Mouse (Mus musculus) mesoderm, embryonic 11.5 days (tissue): Measurements from ENCODE around the gene Sult1a1.

ENCODE experiments used
- DNase-seq: peaks from one replicate; pipeline ENCODE4 v3.0.0-alpha.2; 2012; ENCODE audit warnings: low read depth, low spot score

Gene Sult1a1

GRCm38 (mm10) chr7:126663646-126664045 lies 12.6 kb downstream of the Sult1a1 start:
- DNase-seq: no peak

- DNase-seq: no peak
Observed at GRCm38 (mm10) chr7:126659771-126660170, 16.5 kb downstream of the Sult1a1 start.

- DNase-seq: no peak
Observed at GRCm38 (mm10) chr7:126657522-126657921, 18.7 kb downstream of the Sult1a1 start.

GRCm38 (mm10) chr7:126655695-126656094 lies 20.5 kb downstream of the Sult1a1 start:
- DNase-seq: no peak

- DNase-seq: no peak
Observed at GRCm38 (mm10) chr7:126653991-126654390, 22.2 kb downstream of the Sult1a1 start.

GRCm38 (mm10) chr7:126650852-126651251 lies 25.4 kb downstream of the Sult1a1 start:
- no peak for DNase-seq

- peak; percentile 89 for DNase-seq
Observed at GRCm38 (mm10) chr7:126649231-126650051, 26.8 kb downstream of the Sult1a1 start, which contains the start of gene Sgf29. Gene Sgf29 (plus strand): TSS chr7:126649309.

- no peak for DNase-seq
Observed at GRCm38 (mm10) chr7:126648486-126648885, 27.7 kb downstream of the Sult1a1 start.

GRCm38 (mm10) chr7:126645708-126646107 lies 30.5 kb downstream of the Sult1a1 start:
- DNase-seq: no peak

GRCm38 (mm10) chr7:126644914-126645313 lies 31.3 kb downstream of the Sult1a1 start:
- DNase-seq: no peak

GRCm38 (mm10) chr7:126644345-126644744 lies 31.9 kb downstream of the Sult1a1 start:
- DNase-seq: no peak

GRCm38 (mm10) chr7:126643244-126643617 lies 33.0 kb downstream of the Sult1a1 start:
- peak; percentile 40 for DNase-seq

- no peak for DNase-seq
Observed at GRCm38 (mm10) chr7:126642545-126643243, 33.5 kb downstream of the Sult1a1 start.

GRCm38 (mm10) chr7:126636733-126637520 lies 39.3 kb downstream of the Sult1a1 start:
- peak; percentile 45 for DNase-seq

GRCm38 (mm10) chr7:126635375-126635774 lies 40.9 kb downstream of the Sult1a1 start:
- DNase-seq: no peak

- no peak for DNase-seq
Observed at GRCm38 (mm10) chr7:126632478-126632877, 43.8 kb downstream of the Sult1a1 start.

- no peak for DNase-seq
Observed at GRCm38 (mm10) chr7:126630824-126631518, 45.3 kb downstream of the Sult1a1 start, which contains the start of gene Nupr1. Gene Nupr1 (minus strand): TSS chr7:126630861.

- DNase-seq: no peak
Observed at GRCm38 (mm10) chr7:126629915-126630314, 46.3 kb downstream of the Sult1a1 start.

- DNase-seq: no peak
Observed at GRCm38 (mm10) chr7:126628111-126628510, 48.1 kb downstream of the Sult1a1 start.

- DNase-seq: no peak
Observed at GRCm38 (mm10) chr7:126625807-126626600, 50.2 kb downstream of the Sult1a1 start.
